Mouse (Mus musculus) CD4-positive, CD25-positive, alpha-beta regulatory T cell, adult 4 months (primary cell): ENCODE data around the gene Bmp2k. TPM values are rescaled to one million over a fixed set of nuclear protein-coding genes. Genes with fewer than 3 reads are reported as not detected.
A peak's percentile ranks its signal among the peaks of the same experiment; 100 is the strongest.

Experiments used
- ATAC-seq: one replicate; pipeline ENCODE4 v1.8.0; 2017
- polyA plus RNA-seq, 2 experiments: library from polyadenylated mRNA; unstranded; fragments of 100-300 nt; shearing (Covaris generic); gene quantifications; one replicate each; pipeline ENCODE4 v1.2.1; 2017

Gene Bmp2k
- polyA plus RNA-seq: 10 to 100 TPM; 17.8 to 25.5 TPM

GRCm38 (mm10) chr5:96997310-96997801 lies at the start of gene Bmp2k:
Gene Bmp2k (plus strand): TSS chr5:96997689.
- peak; percentile 65 for ATAC-seq

DNA sequence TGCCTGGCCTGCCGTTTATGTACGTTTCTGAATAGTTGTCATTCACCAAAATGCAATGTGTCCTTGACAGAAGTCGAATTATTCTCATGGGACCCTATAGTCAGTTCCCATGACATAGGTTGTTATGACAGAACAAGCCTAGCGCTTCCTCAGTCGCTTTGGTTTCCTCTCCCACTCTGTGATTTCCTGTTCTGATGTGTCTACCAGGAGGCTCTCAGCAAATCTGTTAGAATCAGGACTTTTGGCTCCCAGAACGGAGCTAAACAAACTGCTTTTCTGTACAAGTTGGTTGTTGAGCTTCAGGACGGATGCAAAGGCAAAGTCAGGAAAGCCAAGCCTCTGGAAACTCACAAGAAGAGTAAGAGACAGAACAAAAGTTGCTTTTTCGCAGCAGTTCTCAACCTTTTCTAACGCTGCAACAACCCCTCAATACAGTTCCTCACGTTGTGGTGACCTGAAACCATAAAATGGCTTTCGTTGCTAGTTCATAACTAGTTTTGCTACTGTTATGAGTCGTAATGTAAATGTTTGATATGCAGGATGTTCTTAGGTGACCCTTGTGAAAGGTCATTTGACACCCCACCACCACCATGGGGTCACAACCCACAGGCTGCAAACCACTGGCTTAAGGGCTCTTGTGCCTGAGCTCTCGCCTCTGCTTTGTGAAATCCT lies 48.5 kb upstream of the Bmp2k start:
- peak; percentile 87 for ATAC-seq

DNA sequence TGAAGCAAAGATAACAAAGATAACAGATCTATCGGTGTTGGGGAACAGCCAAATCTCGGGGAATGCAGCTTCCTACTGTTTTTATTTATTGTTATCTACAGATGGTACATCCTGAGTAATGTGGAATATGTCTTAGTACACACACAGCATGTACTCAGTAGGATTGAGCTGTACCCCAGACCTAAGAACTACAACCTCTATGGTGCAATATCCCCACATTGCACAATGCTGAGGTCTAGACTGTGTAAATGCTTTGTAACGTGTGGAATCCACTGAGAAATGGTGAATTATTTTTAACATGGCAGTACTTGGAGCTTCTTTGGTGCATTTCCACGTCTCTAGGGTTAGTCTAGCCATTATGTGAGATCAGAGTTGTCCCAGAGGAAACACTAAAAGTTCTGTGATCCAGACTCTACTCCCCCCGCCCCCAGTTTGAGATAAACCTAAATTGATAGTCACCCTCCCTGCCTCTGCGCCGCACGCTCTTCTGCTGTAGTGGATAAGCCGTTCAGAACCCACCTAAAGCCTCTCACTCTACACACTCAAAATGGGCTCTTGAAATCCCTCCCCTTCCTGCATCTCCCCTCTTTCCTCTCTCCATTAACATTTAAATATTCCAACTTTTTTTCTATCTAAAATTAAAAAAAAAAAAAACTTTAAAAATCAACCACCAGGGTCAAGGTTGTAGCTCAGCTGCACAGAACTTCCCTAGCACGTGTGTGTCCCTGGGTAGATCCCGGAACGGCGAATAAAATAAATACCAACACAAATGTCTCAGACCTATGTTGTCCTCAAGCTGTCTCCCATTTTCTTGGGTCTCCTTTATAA lies 47.4 kb upstream of the Bmp2k start:
- ATAC-seq: no peak

GRCm38 (mm10) chr5:96950667-96951492 lies 46.6 kb upstream of the Bmp2k start:
- ATAC-seq: no peak

- ATAC-seq: no peak
Measured at GRCm38 (mm10) chr5:96951493-96952105, 45.9 kb upstream of the Bmp2k start.

GRCm38 (mm10) chr5:96954040-96954439 lies 43.4 kb upstream of the Bmp2k start:
- ATAC-seq: no peak

DNA sequence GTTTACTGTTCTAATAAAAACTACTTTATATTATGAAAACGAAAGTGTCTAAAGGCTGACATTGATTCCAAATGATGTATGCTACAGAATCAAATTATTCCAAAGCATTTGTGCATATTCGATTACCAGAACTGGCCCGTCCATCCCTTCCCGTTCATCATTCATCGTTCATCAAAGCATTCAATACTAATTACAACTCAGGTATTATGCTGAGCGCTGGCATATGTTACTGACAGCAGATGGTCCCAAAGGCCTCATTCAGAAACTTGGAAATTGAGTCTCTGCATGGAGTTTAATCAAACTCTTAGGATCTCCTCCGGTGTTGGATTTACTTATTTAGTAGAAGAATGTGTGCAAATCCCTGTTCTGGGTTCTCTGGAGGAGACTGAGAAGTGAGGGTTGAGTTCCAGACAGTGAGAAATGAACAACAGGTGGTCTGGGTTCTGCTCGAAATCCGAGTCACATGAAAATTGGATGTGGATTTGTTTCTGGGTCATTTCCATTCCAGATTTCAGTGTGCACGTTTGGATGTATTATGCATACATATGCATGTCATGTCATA lies 42.9 kb upstream of the Bmp2k start:
- no peak for ATAC-seq

DNA sequence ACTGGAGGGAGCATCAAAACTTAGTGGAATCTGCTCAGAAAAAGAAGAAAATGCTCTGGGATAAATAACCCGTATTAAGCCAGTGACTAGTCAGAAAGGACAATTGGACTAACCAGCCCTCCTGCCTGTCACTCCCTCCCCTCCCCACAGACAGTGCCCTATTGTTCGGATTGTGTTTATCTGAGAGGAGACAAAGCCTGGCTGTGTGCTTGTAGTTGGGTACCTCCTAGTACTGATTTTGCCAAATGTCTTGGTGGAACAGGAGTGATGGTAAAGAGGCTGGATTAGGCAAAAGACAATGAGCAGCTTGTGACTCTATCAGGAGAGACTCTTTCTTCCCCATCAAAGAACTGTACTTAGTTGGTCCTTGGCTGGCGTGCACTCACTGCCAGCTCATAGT lies 40.6 kb upstream of the Bmp2k start:
- ATAC-seq: no peak

DNA sequence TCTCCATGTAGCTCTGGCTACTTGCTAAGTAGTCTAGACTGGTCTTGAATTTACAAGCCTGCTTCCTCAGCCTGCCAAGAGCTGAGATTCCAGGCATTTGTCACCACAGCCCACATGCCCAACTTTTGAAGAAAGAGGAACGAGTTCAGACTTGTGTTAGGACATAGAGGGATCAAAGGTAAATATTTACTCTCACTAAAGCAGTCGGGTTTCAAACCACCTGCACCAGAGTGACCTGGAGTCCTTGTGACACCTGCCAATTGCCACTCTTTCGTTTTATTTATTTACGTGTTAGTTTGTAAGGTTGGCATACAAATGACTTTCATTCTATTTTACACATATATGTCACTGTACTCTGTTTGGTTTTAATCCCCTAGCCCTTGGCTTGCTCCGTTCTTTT lies 36.4 kb upstream of the Bmp2k start:
- ATAC-seq: no peak

- ATAC-seq: no peak
Measured at GRCm38 (mm10) chr5:96961852-96962251, 35.6 kb upstream of the Bmp2k start.

DNA sequence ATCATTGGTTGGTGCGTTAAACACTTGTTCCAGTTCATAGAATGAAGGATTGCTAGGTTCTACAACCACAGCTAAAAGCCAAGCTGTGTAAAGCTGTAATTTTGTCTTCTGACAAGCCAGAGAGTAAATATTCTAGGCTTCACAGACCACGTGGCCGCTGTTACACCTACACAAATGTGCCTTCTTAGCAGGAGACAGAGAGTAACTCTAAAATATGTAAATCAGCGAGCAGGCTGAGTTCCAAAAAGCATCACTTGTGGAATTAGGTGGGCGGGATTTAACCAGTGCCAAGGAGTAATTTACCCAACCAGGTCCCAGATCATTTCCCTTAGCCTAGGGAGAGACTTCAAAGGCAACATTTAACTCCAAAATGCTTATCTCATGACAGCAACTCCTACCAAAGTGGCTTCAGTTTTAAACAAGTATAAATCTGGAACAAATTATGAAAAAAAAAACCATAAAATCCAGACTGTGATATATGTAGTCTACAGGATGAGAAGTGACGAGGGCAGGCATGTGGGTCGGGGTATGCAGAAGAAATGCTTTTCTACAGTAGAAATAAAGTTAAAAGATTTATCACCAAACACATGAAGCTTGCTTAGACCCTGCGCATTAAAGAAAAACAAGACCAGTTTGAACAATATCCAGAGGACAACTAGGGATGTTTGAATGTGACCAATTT lies 35.1 kb upstream of the Bmp2k start:
- peak; percentile 40 for ATAC-seq

DNA sequence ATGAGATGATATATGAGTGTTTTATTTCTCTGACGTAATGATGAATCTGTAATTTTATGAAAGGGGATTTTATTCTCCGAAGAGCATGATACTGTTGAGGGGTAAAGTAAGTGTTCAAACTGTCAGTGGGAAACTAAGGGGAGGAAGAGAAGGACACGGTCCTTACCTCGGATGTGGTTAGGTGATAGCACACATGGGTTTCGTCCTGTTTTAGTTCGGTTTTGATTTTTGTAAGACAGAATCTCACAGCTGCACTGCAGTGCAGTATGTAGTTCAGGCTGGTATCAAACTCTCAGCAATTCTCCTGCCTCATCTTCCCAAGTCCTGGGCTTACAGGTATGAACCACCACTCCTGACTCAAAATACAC lies 34.6 kb upstream of the Bmp2k start:
- peak; percentile 80 for ATAC-seq

GRCm38 (mm10) chr5:96964062-96965028 lies 33.1 kb upstream of the Bmp2k start:
- ATAC-seq: peak; percentile 48

- ATAC-seq: no peak
Measured at GRCm38 (mm10) chr5:96965029-96965403, 32.5 kb upstream of the Bmp2k start.

- ATAC-seq: no peak
Measured at GRCm38 (mm10) chr5:96965503-96965902, 32.0 kb upstream of the Bmp2k start.

- no peak for ATAC-seq
Measured at GRCm38 (mm10) chr5:96968628-96969027, 28.9 kb upstream of the Bmp2k start.

GRCm38 (mm10) chr5:96969032-96969431 lies 28.5 kb upstream of the Bmp2k start:
- ATAC-seq: no peak

GRCm38 (mm10) chr5:96969705-96970471 lies 27.6 kb upstream of the Bmp2k start:
- no peak for ATAC-seq

GRCm38 (mm10) chr5:96970472-96970848 lies 27.0 kb upstream of the Bmp2k start:
- no peak for ATAC-seq
